Mouse (Mus musculus) urinary bladder, postnatal 36 days (tissue): ENCODE results near the gene Pde2a.

Experiments
- DNase-seq, 2 experiments: peaks; one replicate each; pipeline ENCODE4 v3.0.0; 2022; ENCODE audit warnings: low spot score in 2 of 2, mixed read lengths in 1 of 2

Pde2a gene

DNA sequence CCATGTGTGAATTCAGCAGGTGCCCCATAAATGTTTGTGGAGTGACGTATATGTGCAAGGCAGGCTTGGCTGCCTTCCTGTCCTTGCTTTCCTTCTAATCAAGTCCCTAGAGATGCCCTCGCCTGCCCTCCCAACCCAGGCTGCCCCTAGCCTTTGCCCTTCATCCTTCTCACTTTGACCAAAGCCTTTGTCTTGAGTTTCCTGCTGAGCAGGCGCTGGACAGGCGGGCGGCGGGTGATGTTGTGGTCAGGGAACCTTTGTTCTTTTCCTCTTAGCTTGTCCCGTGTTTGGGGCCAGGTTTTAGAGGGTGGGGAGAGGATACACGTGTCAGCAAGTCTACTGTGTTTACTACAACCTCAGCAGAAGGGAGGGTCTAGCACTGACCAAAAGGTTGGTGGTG, 32.2 kb downstream of the Pde2a start:
- DNase-seq, result peak in 1 of 2 experiments; percentile 59

GRCm38 (mm10) chr7:101454479-101454878, 33.0 kb downstream of the Pde2a start:
- no peak for DNase-seq

- DNase-seq, result no peak
Measured at GRCm38 (mm10) chr7:101455141-101455540, 33.6 kb downstream of the Pde2a start.

- DNase-seq, result no peak
Measured at GRCm38 (mm10) chr7:101456318-101456717, 34.8 kb downstream of the Pde2a start.

DNA sequence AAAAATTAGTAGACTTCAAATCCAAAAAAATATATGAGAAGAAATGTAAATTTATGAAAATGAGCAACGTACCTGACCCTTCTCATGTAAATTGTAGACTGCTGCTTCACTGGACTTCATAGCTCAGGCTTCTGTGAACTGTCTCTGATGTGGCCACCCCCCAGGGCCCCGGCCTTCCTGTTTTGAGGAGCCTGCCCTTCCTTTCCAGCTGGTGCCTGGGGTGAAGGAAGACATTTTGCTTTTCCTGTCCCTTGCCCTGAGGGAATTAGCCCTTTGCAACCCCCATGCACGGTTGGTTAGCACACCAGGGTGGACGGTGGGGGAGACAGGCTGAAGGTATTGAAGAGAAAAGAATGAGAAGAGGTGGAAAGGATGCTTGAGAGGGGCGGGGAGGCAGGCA, 35.3 kb downstream of the Pde2a start:
- DNase-seq, result no peak

DNA sequence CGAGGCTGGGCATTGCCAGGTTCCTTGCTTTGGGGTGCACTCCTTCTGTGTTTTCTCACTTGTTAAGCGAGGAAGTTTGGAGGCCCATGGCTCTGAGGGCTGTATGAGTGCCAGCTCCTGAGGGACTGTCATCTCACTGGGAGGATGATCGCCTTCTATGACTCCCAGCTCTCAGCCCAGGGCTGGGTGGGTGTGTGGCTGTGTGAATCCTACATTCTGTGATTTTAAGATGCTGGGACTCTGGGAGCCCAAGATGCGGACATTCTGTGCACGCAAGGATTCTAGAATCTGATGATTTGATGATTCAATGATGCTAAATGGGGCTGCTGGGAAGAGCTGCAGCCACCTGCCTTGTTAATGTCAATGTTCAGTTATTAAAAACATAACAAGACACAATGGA, 35.8 kb downstream of the Pde2a start:
- DNase-seq, result no peak

GRCm38 (mm10) chr7:101457801-101458200, 36.3 kb downstream of the Pde2a start:
- DNase-seq, result no peak

DNA sequence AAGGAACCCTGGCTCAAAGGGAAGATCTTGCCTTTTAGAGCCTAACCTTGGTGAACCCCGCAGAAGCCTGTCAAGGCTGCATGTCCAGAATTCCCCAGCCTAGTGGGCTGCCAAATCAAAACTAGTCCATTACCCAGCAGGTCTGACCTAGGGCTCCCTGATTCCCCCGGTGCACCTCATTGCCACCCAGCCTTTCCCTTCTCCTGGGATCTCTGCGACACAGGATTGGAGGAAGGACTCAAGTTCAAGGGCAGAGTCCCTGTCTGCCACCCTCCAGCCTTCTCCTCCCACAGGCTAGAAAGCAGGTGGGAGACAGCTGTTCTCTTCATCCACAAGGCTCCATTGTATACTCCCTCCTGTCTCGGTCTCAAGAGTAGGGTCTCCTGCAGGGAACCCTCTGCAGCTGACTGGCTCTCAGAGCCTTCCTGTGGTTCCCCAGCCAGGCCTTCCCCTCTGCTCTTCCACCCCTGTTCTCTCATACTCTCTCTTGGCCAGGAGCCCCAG, 36.8 kb downstream of the Pde2a start:
- DNase-seq, result no peak

GRCm38 (mm10) chr7:101459305-101459813, 37.9 kb downstream of the Pde2a start:
- no peak for DNase-seq

DNA sequence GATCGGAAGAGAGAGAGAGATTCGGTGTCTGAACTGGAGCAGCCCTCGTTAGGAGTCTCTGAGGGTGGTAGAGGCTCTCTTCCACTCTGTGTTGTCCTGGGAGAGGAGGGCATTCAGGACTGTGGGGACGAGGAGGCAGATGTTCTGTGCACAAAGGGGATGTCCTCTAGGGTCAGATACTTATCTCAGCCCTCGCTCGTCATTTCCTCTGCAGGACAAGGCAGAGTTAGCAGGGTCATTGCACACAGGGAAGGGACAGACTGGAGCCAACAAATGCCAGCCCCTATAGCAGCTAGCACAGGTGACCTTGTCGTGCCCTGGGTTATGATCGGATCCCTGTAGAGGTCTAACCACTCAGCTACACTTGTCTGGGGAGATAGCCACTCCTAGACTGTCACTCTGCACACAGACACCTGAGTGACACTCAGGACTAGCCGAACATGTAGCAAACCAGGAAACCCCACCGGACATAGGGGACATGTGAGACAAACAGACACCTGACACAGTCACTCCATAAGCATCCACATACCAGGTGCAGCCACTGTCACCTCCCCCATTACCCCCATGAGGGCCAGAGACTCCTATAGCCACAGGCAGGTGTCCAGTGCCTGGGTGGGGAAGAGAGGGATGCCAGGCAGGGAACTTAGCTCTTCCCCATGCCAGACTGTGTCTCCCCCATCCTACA, 38.6 kb downstream of the Pde2a start:
- DNase-seq, result no peak

DNA sequence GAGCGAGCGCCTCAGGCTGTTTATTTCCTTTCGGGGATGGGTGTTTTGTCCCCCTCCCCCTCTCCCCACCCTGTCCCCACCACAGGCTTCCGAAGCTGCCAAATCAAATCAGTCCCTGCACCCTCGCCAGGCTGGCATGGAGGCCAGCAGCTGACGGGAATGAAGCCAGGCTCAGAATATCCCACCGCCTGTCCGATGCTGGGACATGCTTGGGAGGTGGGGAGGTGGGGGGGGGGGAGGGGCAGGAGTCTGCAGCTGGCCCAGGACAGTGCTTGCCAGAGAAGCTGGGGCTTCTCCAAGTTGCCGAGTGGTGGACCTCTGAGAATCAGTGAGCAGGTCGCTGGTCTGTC, 39.1 kb downstream of the Pde2a start:
- DNase-seq, result no peak

GRCm38 (mm10) chr7:101461571-101461970, 40.1 kb downstream of the Pde2a start:
- no peak for DNase-seq

DNA sequence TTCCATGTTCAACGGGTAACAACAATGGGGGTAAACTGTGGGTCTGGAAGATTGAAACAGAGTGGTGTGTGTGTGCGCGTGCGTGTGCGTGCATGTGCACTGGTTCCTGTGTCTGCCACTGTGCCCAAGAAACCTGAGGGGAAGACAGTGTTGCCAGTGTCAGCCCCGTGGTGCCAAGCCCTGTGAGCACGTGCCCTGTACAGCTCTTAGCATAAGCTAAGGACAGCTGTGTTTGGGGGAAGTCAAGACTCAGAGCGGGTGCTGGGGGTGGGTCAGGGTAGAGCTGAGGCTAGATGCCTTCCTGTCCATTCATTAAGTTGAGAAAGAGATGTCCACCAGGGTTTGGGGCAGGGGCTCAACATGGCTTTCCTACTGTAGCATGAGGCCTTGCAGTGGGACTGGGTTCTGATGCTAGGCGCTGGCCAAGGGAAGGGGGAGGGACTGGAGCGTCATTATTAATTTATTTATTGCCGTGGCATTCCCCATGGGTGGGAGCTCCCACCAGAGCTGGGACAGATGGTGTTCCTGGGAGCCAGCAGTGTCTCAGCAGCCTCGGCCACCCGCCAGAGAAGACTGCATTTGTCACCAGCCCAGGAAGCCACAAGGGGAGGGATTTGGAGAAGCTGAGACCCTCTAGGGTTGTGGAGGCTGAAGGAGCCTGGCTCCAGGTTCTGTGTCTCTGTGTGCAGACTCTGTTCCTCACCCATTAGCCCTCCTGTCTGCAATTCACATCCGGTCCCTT, 41.0 kb downstream of the Pde2a start:
- no peak for DNase-seq

- DNase-seq, result no peak
Measured at GRCm38 (mm10) chr7:101463665-101464271, 42.3 kb downstream of the Pde2a start.

DNA sequence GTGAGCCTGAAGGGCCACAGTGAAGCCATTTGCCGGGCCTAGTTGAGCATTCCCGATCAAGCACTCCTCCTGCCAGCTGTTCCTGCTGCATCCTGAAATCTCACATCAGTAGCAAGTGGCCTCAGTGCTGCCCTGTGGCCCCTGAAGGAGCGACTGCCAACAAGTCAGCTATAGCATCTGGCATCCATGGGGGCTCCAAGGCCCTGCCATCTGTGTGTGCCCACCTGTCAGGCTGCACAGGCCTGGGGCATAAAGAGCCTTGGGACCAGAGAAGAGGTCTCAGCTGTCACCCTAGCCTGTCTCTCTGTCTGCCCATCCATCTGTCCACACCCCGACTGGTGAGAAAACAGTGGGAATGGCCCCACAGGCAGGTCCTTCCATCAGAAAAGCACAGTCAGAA, 43.4 kb downstream of the Pde2a start:
- DNase-seq, result no peak

- DNase-seq, result peak in 1 of 2 experiments; percentile 47
Measured at GRCm38 (mm10) chr7:101465392-101465791, 43.9 kb downstream of the Pde2a start.

DNA sequence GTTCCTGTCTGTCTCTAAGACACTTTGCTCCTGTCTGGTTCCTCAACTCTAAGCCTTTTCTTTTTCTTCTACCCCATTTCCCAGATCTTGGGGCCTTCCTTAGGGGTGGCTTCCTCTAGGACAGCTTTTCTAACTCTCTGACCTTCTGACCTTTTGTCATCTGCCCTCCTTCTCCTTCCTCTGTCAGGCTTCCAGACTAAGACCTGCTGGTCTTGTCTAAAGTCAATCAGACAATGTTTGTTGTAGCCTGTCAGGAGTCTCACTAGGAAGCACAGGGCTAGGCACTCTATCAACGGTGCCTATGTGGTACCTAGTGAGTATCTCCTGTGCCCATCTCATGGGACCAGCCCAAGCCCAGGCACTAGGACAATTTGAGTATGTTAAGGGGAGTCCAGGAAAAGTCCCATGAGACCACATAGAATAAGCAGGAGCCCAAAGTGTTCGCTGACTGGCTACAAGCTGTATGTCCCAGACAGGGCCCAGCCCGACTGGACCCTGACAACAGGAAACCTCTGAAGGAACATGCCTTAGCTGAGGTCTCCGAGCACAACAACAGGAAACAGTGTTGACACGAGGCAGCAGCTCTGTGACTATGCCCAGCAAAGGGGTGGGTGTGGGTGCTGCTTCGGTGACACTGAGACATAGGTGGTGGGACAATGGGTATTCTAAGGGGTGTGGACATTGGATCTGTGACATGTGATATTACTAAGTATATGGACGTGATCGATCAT, 44.5 kb downstream of the Pde2a start:
- no peak for DNase-seq

DNA sequence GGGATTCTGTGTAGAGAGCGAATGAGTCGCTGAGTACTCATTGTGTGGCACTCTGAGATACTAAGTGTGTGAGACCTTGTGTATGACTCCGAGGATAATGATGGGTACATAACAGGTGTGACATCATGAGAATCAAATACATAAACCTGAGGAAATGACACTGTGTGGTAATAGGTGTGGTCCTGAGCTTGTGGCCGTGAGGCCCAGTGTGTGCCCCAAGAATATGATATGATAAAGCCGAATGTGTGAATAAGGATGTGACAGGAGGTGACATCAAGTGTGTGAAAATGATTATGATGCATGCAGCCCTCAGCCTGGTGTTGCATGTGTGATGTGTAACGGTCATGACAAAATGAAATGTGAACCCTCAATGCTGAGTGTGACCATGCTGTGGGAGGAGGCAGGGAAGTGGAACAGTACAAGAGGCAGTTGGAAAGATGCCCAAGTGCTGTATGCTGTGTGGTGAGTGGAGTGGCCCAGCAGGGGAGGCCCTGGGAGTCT, 45.1 kb downstream of the Pde2a start:
- no peak for DNase-seq

- DNase-seq, result no peak
Measured at GRCm38 (mm10) chr7:101471423-101471822, 49.9 kb downstream of the Pde2a start.

GRCm38 (mm10) chr7:101471968-101472480, 50.5 kb downstream of the Pde2a start:
- no peak for DNase-seq
